Mouse (Mus musculus): ENCODE data around the gene Fancc.
"Not testable (repeated sequence)": the region's sequence is repeated elsewhere in the genome, so short reads cannot be mapped to it uniquely, and the experiment has no call there.

Fancc gene

DNA sequence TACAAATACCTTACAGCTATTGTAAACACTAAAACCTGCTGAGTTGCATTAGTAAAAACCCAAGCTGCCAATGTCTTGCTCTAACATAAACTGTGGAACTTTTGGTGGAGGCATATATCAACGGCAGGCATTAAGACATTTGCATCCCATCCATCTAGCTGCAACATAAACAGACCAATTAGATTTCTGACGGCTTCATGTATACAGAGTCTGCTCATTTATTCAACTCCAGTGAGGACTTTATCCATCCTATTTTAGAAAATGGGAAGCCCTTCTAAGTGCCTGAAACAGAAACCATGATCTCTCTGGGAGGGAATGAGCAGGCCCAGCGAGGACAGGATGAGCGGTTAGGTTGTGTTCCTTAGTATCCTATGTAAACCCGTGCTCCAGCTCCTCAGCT lies 18.5 kb upstream of the Fancc start:
- DNase-seq (ENCODE audit: low spot score in 2 of 2), result no peak

DNA sequence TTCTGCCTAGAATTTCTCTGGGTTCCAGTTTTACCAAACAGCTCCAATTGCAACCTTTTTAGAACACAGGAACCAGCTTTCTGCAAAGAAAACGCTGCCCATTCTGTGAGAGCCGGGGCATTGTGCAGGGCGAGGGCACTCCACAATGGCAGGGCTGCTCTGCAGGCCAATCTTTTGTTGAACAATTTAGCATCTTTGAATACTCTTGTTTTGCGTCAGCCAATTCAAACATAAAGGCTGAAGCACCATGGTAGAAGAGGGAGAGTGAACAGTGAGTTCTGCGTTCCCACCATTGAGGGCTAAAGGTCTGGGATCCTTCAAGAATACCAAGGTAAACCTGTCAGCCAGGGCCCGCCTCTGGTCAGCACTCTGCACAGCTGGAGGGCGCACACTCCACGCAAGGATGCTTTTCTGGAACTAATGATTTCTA lies 17.9 kb upstream of the Fancc start:
- DNase-seq (ENCODE audit: low spot score in 2 of 2), result no peak

DNA sequence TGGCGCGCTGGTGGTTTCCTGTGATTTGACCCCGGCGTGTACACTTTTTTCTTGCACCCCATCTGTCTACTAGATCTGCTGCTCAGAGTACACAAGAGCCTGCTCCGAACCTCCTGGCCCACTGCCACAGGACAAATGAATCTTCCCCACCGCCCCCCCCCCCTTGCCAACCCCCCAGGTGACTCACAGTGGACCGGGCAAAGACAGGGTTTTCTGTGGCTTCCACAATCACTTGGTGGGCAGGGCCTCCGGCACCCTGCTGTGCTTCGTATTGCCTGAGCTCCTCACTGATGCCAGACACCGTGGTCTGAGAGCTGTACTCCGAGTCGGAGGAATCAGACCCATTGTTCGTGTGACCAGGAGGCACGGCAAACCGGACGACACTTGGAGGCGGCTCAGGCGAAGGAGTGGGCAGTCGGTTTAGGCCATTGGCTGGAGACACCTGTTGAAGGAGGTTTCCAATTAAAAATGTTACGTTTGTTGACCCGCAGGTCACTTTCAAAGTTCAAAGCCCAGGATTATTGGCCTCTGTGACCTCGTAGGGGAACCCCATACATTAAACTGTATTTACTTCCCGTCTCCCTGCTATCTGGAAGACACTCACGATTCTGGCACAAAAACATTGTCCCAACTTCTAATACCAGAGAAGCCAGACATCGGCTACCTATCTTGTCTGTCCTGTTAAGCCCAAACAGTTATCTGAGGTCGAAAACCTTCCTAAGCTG lies 16.5 kb upstream of the Fancc start:
- no peak for DNase-seq (ENCODE audit: low spot score in 2 of 2)

DNA sequence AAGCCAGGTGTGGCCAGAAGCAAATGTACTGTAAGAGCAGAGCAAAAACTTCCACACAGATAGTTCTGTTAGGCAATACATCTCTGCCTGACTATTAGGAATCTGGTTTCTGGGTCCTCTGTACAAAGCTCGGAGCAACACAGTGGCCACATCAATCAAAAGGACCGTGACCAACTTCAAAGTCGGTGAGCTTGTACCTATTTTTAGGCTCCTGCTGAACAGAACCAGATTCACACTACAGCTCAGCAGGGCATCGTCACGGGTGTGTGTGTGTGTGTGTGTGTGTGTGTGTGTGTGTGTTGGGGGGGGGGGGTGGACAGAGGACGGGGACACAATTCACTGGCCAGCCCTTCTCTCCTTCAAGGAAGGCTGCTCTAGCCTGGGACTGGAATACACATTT lies 15.3 kb upstream of the Fancc start:
- DNase-seq (ENCODE audit: low spot score in 2 of 2), result no peak

DNA sequence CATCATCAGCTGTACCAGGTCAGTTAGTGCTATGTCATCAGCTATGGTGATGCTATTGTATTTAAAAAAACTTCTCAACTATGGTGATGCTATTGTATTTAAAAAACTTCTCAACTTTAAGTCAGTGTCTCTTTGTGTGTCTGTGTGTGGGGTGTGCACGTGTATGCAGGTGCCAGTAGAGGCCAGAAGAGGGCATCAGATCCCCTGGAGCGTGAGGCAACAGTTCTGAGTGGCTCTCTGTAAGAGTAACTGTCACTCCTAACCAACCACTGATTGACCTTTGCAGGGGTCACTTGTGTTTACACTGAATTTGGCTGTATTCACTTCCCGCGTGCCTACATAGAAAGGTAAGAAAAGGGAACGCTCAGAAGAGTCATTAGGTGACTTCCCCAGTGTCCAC lies 10.7 kb upstream of the Fancc start:
- DNase-seq (ENCODE audit: low spot score in 2 of 2), result no peak

DNA sequence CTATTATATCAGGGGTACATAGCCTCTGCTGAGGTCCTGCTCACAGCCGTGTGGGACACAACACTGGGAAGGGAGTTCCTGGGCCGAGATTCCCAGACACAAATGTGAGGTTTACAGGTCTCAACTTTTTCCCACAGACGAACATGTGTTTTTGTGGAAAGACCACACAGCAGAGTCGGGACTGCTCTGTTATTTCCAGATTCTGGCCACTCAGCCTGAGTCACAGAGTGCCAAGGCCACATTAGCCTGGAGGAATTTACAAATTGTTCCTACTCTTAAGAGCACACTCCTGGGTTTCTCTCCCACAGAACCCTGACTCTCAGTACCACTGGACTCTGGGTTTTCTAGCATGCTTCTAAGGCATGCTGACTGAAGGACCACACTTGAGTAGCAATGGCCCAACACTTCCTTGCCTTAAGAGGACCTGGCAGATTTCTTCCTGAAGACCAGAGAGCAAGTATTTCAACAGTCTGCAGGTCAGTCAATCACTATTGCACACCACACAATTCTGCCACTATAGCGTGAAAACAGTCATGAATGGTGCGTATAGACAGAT lies 10.0 kb upstream of the Fancc start:
- no peak for DNase-seq (ENCODE audit: low spot score in 2 of 2)

DNA sequence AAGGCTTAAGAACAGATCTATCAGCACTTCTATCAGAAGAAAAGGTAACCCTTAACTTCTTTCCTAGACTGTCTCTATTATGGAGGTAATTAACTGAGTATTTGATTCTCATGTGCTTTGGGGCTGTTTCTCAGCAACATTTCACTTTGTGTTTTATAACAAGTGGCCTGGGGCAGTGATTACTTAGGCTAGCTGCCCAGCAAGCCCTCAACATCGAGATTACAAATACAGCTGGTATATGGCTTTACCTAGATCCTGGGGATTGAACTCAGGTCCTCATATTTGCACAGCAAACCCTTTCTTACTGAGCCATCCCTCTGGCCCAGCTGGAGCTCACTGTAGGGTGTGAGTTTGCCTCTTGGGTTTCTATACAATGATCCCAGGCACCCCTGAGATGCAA lies 9.3 kb upstream of the Fancc start:
- no peak for DNase-seq (ENCODE audit: low spot score in 2 of 2)

DNA sequence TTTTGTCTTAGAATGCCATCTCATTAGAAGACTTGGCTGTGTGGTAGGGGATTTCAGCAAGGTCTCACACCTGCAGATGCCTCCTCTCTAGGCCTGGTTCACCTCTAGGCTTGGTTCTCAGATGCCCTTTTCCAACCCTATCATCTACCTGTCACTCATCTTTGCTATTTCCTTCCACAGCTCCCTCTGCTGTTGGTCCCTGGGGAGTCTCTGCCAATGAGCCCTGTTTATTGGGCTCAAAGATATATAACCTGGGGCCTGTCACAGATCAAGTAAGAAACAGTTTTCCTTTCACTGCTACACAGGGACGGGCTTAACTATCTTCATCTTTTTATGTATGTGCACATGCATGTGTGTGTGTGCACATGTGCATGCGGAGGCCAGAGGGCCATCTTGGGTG lies 5.3 kb upstream of the Fancc start:
- no peak for DNase-seq (ENCODE audit: low spot score in 2 of 2)

DNA sequence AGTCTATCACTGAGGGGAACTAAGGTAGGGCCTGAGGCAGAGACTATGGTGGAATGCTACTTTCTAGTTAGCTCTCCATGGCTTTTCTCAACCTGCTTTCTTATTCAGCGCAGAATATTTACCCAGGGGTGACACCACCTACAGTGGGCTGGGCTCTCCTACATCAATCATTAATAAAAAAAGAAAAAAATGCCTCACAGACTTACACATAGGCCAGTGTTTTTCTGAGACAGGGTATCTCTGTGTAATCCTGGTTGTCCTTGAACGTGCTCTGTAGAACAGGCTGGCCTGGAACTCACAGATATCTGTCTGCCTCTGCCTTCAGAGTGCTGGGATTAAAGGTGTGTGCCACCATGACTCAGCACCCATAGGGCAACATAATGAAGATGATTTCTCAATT lies 2.4 kb upstream of the Fancc start:
- DNase-seq (ENCODE audit: low spot score in 2 of 2), result no peak

DNA sequence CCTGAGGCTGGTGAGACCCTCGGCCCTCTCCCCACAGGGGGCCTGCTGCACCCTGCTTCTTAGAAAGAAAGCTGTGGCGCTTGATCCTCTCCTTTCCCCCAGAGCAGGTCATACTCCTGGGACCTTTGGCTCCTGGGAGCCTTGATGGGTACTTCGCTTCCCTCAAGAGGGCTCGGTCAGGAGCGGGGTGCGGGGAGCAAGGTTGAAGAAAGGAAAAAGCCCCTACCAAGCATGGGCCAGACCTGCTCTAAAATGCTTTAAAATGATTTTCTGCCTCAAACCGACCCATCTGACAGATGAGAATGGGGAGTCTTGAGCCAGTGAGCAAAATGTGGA lies 9.4 kb downstream of the Fancc start:
- no peak for DNase-seq (ENCODE audit: low spot score in 2 of 2)

DNA sequence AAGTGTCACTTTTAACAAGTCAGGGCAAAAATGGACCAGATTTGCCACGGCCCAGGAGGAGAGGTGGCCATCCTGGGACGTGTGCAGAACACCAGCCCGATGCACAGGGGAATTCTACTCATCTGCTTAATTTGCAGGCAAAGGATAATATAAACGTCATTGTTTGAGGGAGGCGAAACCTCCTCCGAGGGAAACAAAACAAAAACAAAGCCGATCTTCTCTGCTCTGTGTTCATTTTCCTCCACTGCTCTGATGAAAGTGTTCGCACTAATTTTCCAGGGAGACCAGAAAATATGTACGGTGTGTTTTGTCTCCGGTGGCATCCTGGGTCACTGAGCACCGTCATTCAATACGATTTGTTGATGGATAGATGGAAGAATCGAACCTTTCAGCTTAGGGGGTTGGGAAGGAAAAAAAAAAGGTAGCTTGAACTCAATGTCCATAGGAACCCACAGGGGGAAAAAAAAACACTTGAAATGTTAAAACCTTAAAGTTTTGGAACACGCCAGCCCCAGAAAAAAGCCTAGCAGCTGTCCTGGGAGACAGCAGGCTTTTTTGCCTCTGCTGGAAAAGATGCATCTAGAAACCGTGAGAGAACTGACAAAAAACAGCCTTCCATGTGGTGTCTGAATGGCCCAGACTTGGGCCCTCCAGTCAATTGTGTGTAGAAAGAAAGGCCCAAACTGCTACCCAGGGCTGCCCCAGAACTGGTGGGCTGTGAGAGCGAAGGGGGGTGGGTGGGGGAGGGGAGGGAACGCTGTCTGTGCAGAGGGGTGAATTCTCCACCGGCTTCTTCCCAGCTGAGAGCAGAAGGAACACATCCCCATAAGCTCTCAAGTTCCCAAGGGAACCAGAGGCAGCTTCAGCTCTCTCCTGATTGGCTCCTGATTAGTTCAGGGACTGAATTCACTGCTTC lies 10.0 kb downstream of the Fancc start:
- DNase-seq (ENCODE audit: low spot score in 2 of 2), result no peak

DNA sequence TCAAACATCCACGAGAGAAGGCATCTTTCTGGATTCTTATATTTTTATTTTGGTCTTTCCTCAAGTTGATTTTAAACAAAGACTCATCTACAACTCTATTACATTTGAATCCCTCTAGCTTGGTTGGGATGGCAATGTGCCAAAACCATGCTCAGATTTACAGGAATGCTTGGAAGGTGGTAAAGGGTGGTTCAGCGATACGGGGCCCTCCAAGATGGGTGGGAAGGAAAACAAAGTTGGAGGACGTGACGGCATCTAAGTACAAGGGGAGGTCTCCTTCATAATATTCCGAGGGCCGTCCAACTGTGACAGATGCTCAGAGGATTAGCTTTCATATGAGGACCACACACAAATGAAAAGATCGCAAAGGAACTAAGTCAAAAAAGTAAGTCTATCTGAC lies 21.7 kb downstream of the Fancc start:
- DNase-seq (ENCODE audit: low spot score in 2 of 2), result no peak

DNA sequence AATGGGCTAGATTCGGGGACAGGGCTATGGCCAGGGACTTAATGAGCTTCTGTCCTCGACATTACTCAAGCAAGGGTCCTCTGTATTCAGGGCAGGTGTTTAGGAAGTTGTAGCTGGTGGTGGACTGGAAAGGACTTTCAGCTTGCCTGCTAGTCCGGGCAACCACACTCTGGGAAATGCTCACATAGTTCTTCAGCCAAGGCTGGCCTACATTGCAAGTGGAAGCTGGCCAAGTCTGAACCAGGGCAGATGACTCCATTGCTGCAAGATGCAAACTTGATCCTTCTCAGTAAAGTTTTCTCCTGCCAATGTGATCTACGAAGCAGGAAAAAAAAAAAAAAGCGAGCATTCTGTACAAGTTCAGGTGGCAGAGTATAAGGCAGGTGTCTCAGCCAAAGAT lies 44.2 kb downstream of the Fancc start:
- no peak for DNase-seq (ENCODE audit: low spot score in 2 of 2)

DNA sequence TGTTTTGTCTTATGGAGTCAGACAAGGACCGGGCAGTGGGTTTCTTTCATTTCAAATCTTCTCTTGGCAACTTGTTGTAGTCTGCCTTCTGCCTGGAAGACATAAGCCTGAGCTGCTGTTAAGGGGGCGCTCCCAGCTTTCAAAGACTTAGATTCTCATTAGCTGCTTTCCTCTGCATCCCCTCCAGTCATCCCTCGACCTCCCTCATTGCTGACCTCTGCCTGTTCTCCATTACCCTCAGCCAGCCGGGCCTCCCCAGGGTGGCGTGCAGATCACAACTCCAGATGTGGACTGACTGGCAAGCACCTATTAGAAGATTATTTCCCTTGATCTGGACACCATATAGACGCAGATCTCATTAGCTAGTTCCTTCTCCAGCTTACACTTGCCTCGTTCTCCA lies 45.9 kb downstream of the Fancc start:
- no peak for DNase-seq (ENCODE audit: low spot score in 2 of 2)

DNA sequence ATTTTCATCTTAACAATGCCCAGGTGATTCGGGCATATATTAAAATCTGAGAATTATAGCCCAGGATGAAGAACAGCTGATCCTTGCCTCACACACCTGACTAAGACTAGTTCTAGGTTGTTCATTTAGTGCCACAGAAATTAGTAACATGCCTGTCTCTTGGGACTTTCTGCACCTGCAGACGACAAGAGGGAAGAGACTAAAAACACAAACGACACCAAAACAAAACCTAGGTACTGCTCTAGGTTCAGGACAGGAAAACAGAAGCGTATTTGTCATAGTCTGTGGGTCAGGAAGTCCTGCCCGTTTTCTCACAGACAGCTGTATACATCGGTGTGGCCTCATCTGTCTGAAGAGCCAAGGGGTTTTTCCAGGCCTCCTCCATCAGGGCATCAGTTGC lies 51.7 kb downstream of the Fancc start:
- DNase-seq (ENCODE audit: low spot score in 2 of 2), result no peak

DNA sequence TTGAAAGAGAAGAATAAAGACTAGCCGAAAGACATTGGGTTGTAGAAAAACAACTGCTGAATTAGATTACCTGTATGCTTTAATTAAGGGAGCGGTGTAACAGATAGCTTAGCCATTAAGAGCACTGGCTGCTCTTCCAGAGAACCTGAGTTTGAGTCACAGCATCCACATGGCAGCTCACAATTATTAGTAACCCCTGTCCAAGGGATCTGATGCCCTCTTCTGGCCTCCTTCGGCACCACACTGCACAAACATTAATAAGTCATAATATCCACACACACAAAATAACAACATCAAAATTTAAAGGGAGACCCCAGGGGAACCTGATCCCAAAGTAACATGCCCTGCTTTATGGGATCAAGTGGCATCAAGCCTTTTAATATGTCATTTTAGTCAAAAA lies 64.3 kb downstream of the Fancc start:
- no peak for DNase-seq (ENCODE audit: low spot score in 2 of 2)

DNA sequence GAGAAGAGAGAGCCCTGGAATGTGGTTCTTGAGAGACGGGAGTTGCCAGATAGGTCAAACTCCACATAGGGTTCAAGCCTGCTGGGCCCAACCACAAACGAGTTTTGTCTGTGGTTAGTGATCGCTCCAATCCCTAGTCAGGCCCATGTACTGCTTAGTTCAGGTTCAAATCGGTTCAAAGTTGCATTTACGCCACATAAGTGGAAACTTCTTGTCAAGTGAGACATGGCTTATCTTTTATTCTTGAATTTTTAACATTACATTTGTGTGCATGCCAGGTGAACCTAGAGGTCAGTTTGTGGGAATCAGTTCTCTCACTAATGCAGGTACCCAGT lies 65.3 kb downstream of the Fancc start:
- DNase-seq (ENCODE audit: low spot score in 2 of 2), result no peak

DNA sequence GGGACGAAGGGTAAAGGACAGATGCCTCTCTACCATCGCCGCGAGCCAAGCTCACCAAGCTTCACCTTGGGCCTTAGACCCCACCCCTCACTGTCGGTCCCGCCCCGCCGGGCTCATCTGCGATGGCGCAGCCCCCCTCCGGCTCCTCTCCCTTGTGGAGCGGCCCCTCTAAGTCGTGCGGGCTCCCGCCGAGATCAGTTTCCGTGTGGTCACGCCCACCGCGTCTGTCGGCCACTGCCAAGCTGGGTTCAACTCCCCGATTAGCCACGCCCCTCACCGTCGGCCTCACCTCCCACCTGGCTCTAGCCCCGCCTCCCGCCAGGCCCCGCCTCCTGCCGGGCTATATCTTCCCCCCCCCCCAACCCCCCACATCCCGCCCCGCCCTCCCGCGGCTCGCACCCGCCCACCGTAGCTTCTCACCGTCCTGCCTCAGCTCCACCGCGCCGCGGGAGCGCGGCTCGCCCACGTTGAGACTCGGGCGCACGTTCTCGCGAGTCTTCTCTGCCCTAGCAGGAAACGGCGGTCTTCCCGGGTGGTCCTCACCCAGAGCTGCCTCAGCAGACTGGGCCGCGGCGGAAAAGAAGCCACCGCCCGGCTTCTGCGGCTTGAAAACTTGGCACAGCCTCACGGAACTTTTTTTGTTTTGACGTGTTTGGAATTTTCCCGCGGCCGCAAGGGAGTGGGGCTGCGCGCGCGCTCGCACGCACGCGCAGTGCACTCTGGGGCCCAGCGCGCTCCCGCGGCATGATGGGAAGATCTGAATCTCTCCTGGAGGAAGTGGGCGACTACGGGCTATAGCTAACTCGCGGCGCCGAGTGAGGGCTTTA lies 65.8 kb downstream of the Fancc start:
- DNase-seq (ENCODE audit: low spot score in 2 of 2), result peak; percentile 94 to 95

DNA sequence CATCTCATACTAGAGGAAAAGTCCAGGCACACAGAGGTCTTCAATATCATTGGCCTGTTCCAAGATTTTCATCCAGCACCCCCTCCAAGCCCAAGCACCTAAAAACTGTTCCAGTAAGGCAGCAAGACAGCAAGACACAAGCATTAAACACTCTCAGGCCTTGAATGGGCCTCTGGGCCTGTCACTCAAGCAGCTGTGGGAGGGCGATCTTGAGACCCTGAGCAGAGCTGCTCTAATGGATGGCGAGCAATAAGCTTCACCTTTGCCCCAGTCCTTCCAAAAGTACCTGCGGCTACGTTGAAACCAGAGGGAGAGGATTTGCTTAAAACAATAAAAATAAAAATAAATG lies 66.4 kb downstream of the Fancc start:
- no peak for DNase-seq (ENCODE audit: low spot score in 2 of 2)

DNA sequence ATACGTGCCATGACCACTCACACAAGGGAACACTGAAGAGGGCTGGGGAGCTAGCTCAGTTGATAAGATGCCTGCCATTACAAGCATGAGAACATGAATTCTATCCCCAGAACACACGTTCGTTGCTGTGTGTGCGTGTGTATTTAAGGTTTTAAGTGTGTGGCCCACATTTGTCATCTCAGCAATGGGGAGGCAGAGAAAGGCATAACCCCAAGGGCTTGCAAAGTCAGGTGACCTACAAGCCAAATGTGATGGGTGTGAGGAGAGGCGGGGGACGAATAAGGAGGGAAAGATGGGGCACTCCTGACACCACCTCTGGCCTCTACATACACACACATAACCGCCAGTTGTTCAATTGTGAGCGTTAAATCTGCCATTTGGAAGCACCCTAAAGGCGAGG lies 66.9 kb downstream of the Fancc start:
- no peak for DNase-seq (ENCODE audit: low spot score in 2 of 2)

DNA sequence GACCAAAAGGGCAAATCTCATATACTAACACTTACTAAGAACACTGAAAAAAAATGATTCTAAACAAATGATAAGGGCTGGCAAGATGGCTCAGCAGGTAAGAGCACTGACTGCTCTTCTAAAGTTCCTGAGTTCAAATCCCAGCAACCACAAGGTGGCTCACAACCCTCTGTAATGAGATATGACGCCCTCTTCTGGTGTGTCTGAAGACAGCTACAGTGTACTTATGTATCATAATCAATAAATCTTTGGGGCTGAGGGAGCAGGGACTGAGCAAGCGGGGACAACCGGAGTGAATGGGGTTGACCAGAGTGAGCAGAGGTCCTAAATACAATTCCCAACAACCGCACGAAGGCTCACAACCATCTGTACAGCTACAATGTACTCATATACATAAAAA lies 68.9 kb downstream of the Fancc start:
- DNase-seq (ENCODE audit: low spot score in 2 of 2), result not testable (repeated sequence)

DNA sequence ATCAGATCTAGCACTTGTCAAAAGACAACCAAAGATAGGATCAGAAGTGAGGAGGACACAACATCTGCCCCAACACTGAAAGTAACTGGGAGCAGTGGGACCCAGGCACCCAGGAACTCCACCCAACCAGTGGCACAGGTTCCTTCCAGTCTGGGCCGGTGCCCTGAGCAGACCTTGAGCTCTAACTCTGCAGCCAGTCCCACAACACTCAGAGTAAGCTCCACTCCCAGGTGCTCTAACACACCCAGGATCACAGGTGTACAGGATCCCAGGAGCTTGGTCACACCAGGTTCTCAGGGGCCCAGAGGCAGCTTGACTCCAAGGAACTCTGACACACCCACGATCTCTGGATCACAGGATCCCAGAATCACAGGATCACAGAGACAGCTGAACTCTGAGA lies 74.0 kb downstream of the Fancc start:
- no peak for DNase-seq (ENCODE audit: low spot score in 2 of 2)

Data from urinary bladder, postnatal 4 days (tissue).